Mouse (Mus musculus) spleen, adult 2 months (tissue): ENCODE data around the gene Cavin4. TPM values are rescaled to one million over a fixed set of nuclear protein-coding genes. Genes with fewer than 3 reads are reported as not detected.
"Not testable (repeated sequence)": the region's sequence is repeated elsewhere in the genome, so short reads cannot be mapped to it uniquely, and the experiment has no call there.

Source experiments
- DNase-seq, 2 experiments: peaks; one replicate each; pipeline versions ENCODE4 v3.0.0 to v3.0.0-alpha.2; 2012 to 2021; ENCODE audit warnings: low spot score in 2 of 2, low read depth in 1 of 2
- H3K27ac ChIP-seq: fragments of 200-500 bp; 2 replicates; pipeline ENCODE4 v1.5.1; 2012; ENCODE audit warnings: low read length, inconsistent platforms; ENCODE audit not compliant: insufficient read depth
- H3K27me3 ChIP-seq: fragments of 200-500 bp; 2 replicates; pipeline ENCODE4 v1.6.1; 2012; ENCODE audit warnings: mild to moderate bottlenecking, moderate library complexity, low read length, inconsistent platforms; ENCODE audit not compliant: control insufficient read depth, insufficient read depth
- H3K36me3 ChIP-seq: fragments of 200-500 bp; 2 replicates; pipeline ENCODE4 v1.6.1; 2012; ENCODE audit warnings: mild to moderate bottlenecking, low read length, inconsistent platforms; ENCODE audit not compliant: control insufficient read depth, insufficient read depth
- H3K4me1 ChIP-seq: fragments of 200-500 bp; 2 replicates; pipeline ENCODE4 v1.6.1; 2011; ENCODE audit warnings: inconsistent platforms; ENCODE audit not compliant: control insufficient read depth, insufficient read depth, insufficient read length
- H3K4me3 ChIP-seq: fragments of 200-500 bp; 2 replicates; pipeline ENCODE4 v1.5.1; 2011; ENCODE audit warnings: mild to moderate bottlenecking, inconsistent platforms; ENCODE audit not compliant: insufficient read depth, insufficient read length; ENCODE audit errors: extremely low read depth
- CTCF ChIP-seq: fragments of 200-500 bp; IDR thresholded peaks from 2 replicates; pipeline ENCODE4 v1.5.1; 2011; ENCODE audit warnings: mild to moderate bottlenecking, inconsistent platforms; ENCODE audit not compliant: insufficient read depth, insufficient read length, insufficient replicate concordance; ENCODE audit errors: extremely low read depth
- POLR2A ChIP-seq: fragments of 200-500 bp; IDR thresholded peaks from 2 replicates; pipeline ENCODE4 v1.6.1; 2011; ENCODE audit warnings: low read depth, low read length, inconsistent platforms
- WGBS: fragments of 180-500 bp; shearing (Covaris S2); methylation state at CpG from one replicate; pipeline ENCODE4 v1.1.7; 2018; 5-methylcytosine and 5-hydroxymethylcytosine counted together
- polyA plus RNA-seq: library from polyadenylated mRNA; depleted of rRNA; stranded (reverse); fragments of >200 nt; gene quantifications from 2 replicates; pipeline ENCODE4 v1.2.3, GENCODE M21; 2012

Cavin4 gene
- polyA plus RNA-seq, 1 experiment = not detected

DNA sequence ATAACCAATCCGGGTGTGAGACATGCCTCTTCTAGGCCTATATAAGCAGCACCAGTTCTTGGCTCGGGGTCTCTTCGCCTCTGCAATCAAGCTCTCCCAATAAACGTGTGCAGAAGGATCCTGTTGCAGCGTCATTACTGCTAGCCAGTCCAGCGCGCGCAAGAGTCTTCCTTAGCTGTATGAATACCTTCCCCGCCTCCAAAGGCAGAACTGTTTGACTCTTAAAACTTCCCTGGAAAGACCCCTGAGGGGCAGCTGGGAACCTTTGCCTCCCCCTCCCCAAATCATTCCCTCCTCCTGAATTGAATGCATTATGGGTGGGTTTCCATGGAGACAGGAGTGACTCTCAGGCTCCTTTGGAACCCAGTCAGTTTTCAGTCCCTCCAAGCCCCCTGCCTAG is 15.5 kb downstream of the Cavin4 start:
- no peak for TF ChIP-seq POLR2A
- TF ChIP-seq CTCF = no peak
- 97% methylated on average over 9 of the region's 9 CpGs for WGBS
- H3K27ac ChIP-seq = no peak overlapping the region
- H3K36me3 ChIP-seq = no peaks in the 10 kb centered on the region
- no peaks in the 10 kb centered on the region for H3K4me1 ChIP-seq
- no peaks in the 10 kb centered on the region for H3K27me3 ChIP-seq
- H3K4me3 ChIP-seq = no peak overlapping the region
- no peak for DNase-seq

DNA sequence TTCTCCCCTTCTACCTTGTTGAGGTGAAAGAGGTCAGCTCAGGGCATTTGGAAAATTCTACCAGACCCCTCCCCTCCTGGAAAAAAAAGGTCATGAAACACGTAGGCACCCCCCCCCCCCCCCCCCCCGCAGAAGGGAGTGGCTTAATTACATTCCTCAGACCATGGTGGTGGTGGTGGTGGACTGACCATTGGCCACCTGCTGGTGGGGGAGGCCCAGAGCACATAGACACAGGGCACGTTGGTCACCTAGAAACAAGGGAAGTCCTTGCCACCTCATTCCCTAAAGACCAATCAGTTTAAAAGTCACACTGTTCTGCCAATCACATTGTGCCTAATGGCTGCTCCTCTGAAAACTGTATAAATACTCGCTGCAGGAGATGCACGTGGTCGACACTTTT is 16.4 kb downstream of the Cavin4 start:
- H3K4me3 ChIP-seq, DNase-seq, H3K36me3 ChIP-seq, H3K4me1 ChIP-seq, H3K27me3 ChIP-seq, H3K27ac ChIP-seq: not testable (repeated sequence)
- 70% methylated on average over 6 of the region's 6 CpGs for whole genome bisulfite sequencing

DNA sequence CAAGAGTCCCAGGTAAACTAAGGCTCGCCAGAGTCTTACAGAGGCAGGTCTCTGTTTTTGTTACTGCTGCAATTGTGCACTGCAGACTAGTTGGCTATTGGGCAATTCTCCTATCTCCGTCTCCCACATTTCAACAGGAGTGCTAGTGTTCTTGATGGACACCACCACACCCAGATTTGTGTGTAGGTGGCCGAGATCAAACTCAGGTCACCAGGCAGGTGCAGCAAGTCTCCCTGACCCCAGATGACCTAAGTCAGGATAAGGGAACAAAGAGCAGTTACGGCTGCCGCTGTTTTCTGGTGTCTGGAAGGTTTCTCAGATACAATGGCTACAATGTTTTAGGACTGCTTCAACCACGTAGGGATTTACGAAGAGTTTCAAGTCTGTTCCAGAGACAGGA is 16.9 kb downstream of the Cavin4 start:
- no peak for DNase-seq
- Histone ChIP-seq H3K4me1 (no peaks in the 10 kb centered on the region), H3K27me3 (no peaks in the 10 kb centered on the region), H3K27ac (no peak overlapping the region), H3K4me3 (no peak overlapping the region), H3K36me3 (no peaks in the 10 kb centered on the region)
- TF ChIP-seq POLR2A = no peak
- no peak for TF ChIP-seq CTCF
- 90% methylated on average over 7 of the region's 7 CpGs for WGBS

DNA sequence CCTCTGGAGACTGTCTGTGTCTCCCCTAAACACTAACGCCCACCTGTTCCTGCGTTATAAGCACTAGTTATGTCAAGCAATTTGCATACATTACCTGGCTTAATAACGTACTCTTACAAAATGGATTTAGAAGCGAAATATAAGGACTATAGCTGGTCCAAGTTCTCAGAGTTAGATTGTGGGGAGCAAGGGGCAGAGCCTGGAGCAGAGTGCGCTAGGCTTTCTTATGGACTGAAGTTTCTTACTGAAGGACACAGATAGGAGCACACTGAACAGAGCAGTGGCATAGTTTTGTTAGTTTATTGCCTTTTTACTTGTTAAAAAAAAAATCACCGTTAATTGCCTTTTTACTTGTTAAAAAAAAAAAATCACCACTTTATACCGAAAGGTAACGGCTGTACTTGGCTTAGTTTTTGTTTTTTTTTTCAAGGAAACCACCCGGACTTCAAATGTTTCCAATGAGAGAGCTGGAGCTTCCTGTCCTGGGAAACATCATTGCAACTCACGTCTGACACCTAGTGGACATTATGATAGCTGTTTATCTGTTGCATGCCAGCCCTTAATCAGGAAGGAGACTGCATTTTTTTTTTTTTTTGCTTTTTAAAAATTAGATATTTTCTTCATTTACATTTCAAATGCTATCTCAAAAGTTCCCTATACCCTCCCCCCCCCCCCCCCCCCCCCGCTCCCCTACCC is 17.5 kb downstream of the Cavin4 start:
- H3K4me3 ChIP-seq = no peak overlapping the region
- 45% methylated on average over 10 of the region's 11 CpGs for WGBS
- no peaks in the 10 kb centered on the region for H3K27me3 ChIP-seq
- TF ChIP-seq CTCF (peak; percentile 26; the same call in 1 of the 2 replicates), POLR2A (no peak)
- no peaks in the 10 kb centered on the region for H3K36me3 ChIP-seq
- no peaks in the 10 kb centered on the region for H3K4me1 ChIP-seq
- H3K27ac ChIP-seq = no peak overlapping the region
- peak in 1 of 2 experiments; percentile 5 for DNase-seq

DNA sequence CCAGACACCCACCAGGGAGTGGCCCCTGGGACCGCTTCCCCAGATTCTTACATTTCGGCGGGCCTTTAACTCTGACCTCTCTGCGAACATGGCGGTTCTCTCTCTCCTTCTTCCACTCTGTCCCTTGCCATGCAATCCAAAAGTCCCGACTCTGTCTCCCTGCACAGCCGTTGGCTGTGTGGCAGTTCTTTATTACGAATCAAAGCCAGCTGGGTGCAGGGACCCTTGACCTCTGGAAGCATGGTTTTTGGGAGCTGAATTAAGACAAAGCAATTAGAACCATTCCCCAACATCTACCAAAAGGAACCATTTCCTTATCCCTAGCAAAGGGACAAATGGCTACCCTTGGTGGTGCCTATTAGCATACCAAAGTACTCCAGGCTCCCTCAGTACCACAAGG is 19.8 kb downstream of the Cavin4 start:
- Histone ChIP-seq H3K27ac (no peak overlapping the region), H3K4me3 (no peak overlapping the region), H3K27me3 (no peaks in the 10 kb centered on the region), H3K4me1 (no peaks in the 10 kb centered on the region), H3K36me3 (no peaks in the 10 kb centered on the region)
- 90% methylated on average over 8 of the region's 8 CpGs for WGBS
- TF ChIP-seq CTCF (no peak), POLR2A (no peak)
- no peak for DNase-seq

DNA sequence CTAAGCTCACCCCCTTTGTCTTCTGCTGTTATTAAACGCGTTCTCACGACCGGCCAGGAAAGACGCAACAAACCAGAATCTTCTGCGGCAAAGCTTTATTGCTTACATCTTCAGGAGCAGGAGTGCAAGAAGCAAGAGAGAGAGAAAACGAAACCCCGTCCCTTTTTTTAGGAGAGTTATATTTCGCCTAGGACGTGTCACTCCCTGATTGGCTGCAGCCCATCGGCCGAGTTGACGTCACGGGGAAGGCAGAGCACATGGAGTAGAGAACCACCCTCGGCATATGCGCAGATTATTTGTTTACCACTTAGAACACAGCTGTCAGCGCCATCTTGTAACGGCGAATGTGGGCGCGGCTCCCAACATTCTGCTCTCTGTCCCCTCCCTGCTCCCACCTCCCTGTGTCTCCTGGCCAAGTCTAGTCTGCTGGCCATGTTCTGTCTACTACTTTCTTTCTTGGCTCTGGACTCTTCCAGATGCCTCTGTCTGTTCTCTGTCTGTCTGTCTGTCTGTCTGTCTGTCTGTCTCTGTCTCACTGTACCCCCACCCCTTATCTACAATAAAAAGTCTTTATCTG is 20.4 kb downstream of the Cavin4 start:
- H3K36me3 ChIP-seq, H3K27ac ChIP-seq, DNase-seq, H3K4me1 ChIP-seq, H3K4me3 ChIP-seq, H3K27me3 ChIP-seq: not testable (repeated sequence)
- 93% methylated on average over 18 of the region's 21 CpGs for WGBS

DNA sequence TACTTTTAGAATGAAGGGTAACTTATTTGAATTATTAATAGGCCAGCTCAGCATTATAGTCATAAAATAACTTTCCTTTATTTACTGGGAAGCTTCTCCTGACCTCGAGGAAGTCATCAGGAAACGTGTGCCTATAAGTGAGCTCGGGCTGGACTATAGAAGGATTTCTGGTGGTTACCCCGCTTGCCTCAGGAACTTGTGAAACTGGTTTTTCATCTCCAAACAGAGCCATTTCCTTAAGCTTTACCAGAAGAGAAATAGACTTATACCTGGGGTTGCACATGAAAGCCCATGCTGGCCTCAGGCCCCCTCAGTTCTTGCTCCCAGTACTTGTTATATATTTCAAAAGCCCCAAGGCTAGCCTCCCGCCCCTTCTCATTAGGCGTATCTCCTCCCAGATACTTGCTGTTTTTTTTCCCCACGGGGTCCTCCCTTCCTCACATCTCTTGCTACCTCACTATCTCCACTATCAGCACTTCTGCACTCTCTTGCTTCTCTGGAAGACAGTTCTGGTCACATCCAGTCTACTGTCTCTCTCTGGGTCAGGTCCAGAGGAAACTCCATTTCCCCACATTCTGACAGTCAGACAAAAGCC is 21.4 kb downstream of the Cavin4 start:
- H3K4me1 ChIP-seq = no peaks in the 10 kb centered on the region
- TF ChIP-seq CTCF = no peak
- no peak for TF ChIP-seq POLR2A
- no peak overlapping the region for H3K27ac ChIP-seq
- no peak for DNase-seq
- WGBS = 55% methylated on average over 7 of the region's 7 CpGs
- H3K27me3 ChIP-seq = no peaks in the 10 kb centered on the region
- no peak overlapping the region for H3K4me3 ChIP-seq
- H3K36me3 ChIP-seq = no peaks in the 10 kb centered on the region
